In the genomic region with DNA sequence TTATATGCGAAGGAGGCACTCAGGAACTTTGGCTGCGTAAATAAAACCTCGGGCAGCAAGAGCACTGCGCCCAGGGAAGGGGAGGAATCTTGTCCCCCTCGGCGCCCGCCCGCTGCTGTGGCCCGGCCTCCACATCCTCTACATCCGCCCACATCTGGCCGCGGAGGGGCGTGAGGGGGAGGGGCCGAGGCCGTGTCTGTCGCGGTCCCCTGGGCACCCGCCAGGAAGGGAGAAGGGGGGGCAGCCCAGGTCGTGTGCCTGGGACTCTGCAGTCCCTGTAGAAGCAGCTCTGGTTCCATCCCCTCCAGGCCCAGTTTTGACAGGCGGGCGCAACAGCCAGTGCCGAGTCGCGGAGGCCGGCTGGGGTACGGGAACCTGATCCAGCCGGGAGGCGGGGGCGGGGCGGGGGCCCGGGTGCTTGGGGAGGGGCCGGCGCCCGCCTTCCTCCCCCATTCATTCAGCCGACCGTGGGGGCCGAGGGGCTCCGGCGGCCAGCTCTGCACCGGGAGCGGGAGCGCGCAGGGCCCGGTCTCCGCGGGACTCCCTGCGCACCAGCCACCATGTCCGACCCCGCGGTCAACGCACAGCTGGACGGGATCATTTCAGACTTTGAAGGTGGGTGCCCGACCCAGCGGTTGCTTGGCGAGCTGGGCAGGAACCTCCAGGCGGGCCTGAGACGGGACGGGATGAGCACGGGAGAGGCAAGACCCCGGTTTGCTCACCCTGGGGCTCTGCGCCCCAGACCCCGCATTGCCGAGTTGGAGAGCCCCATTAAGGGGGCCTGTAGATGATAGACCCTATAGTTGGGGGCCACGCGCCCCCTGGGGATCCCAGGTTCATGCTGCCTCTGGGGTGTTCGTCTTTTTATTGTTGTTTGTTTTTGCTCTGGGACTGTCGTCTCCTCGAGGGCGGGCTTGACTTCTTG, we compare ENCODE assay signal across 8 mouse cellular contexts.
DNase-seq lines count a peak whose midpoint lies in the region; ATAC-seq and TF ChIP-seq lines count a peak whose summit lies in the region.

No protein-coding gene starts in this region.

- H3K27me3 ChIP-seq in forebrain, embryonic 13.5 days = peaks cover 6% of the 10 kb centered on the region; the same call in 1 of the 2 replicates
- H3K27me3 ChIP-seq in lung, embryonic 15.5 days = no peaks in the 10 kb centered on the region
- H3K27me3 ChIP-seq in thymus, adult 2 months (ENCODE audit: control insufficient read depth, insufficient read depth, low read length) = no peaks in the 10 kb centered on the region

- no peaks in the 10 kb centered on the region for H3K36me3 ChIP-seq in forebrain, embryonic 13.5 days (ENCODE audit: poor library complexity, severe bottlenecking)
- no peaks in the 10 kb centered on the region for H3K36me3 ChIP-seq in lung, embryonic 15.5 days
- no peaks in the 10 kb centered on the region for H3K36me3 ChIP-seq in thymus, adult 2 months (ENCODE audit: control insufficient read depth, insufficient read depth, low read length)

- ATAC-seq in forebrain, embryonic 13.5 days = peak; percentile 69
- peak; percentile 91 for ATAC-seq in lung, embryonic 15.5 days (ENCODE audit: borderline replicate concordance, extremely low read depth, low FRiP score, low TSS enrichment)

- TF ChIP-seq POLR2A in olfactory bulb, adult 2 months (IDR thresholded peaks at IDR 0.05; ENCODE audit: insufficient read depth, low read depth, low read length) = no peak
- 0 out of 2 replicates have a peak, but pooled peaks have one; percentile 6 for TF ChIP-seq POLR2A in thymus, adult 2 months (IDR thresholded peaks at IDR 0.05; ENCODE audit: control insufficient read depth, extremely low read depth, insufficient read depth, low read length, poor library complexity)

- H3K4me3 ChIP-seq in forebrain, embryonic 13.5 days = peak overlapping the region; percentile 64
- peak overlapping the region; percentile 75 for H3K4me3 ChIP-seq in lung, embryonic 15.5 days
- peak overlapping the region; percentile 60 for H3K4me3 ChIP-seq in olfactory bulb, adult 2 months (ENCODE audit: insufficient read depth, low read depth, low read length)
- peak overlapping the region; percentile 99 for H3K4me3 ChIP-seq in thymus, adult 2 months (ENCODE audit: control insufficient read depth, insufficient read depth, low read length)

- intact Hi-C loops in heart, postnatal 14 days (cut with DNase I) = loop anchor here (1.0 to 2.0 kb wide), 2 partner anchors 25 to 92 kb away; no protein-coding TSS in a partner anchor

- H3K9me3 ChIP-seq in forebrain, embryonic 13.5 days (replicated peaks) = no peaks in the 10 kb centered on the region
- no peaks in the 10 kb centered on the region for H3K9me3 ChIP-seq in lung, embryonic 15.5 days

- TF ChIP-seq CTCF in olfactory bulb, adult 2 months (IDR thresholded peaks at IDR 0.05; ENCODE audit: insufficient read depth, low read depth, low read length) = no peak
- 0 out of 2 replicates have a peak, but pooled peaks have one; percentile 44 for TF ChIP-seq CTCF in thymus, adult 2 months (IDR thresholded peaks at IDR 0.05; ENCODE audit: borderline replicate concordance, control insufficient read depth, extremely low read depth, insufficient read depth, low read length, poor library complexity)

- peak overlapping the region; percentile 90 for H3K4me2 ChIP-seq in forebrain, embryonic 13.5 days
- peak overlapping the region; percentile 74 for H3K4me2 ChIP-seq in lung, embryonic 15.5 days

- peaks cover 71% of the 10 kb centered on the region for H3K4me1 ChIP-seq in forebrain, embryonic 13.5 days
- peaks cover 78% of the 10 kb centered on the region for H3K4me1 ChIP-seq in lung, embryonic 15.5 days
- H3K4me1 ChIP-seq in olfactory bulb, adult 2 months (ENCODE audit: control insufficient read depth, insufficient read depth, low read length) = peaks cover 53% of the 10 kb centered on the region
- peaks cover 39% of the 10 kb centered on the region for H3K4me1 ChIP-seq in thymus, adult 2 months (replicated peaks; ENCODE audit: control insufficient read depth, insufficient read depth, low read length)

- H3K9ac ChIP-seq in forebrain, embryonic 13.5 days = peak overlapping the region; percentile 79
- peak overlapping the region; percentile 59 for H3K9ac ChIP-seq in lung, embryonic 15.5 days

- under 1% methylated on average over 41 of the region's 69 CpGs for WGBS in forebrain, embryonic 13.5 days
- WGBS in lung, embryonic 15.5 days = under 1% methylated on average over 68 of the region's 69 CpGs
- 2% methylated on average over 68 of the region's 69 CpGs for WGBS in olfactory bulb, adult 2 months
- under 1% methylated on average over 64 of the region's 69 CpGs for WGBS in thymus, adult 2 months

- peak overlapping the region; percentile 68 for H3K27ac ChIP-seq in forebrain, embryonic 13.5 days
- H3K27ac ChIP-seq in lung, embryonic 15.5 days = peak overlapping the region; percentile 94
- no peak overlapping the region for H3K27ac ChIP-seq in olfactory bulb, adult 2 months (ENCODE audit: insufficient read depth, low read depth, low read length)
- H3K27ac ChIP-seq in thymus, adult 2 months (ENCODE audit: control insufficient read depth, insufficient read depth, low read length) = peak overlapping the region; percentile 41

- peak; percentile 97 for DNase-seq in 3134 (ENCODE audit: extremely low read depth, insufficient read length, low spot score)
- peak; percentile 94 to 96 for DNase-seq in adrenal gland, adult (ENCODE audit: inconsistent age in 2 of 2, low spot score in 1 of 2)
- DNase-seq in heart, postnatal 14 days = peak; percentile 94 to 95
- DNase-seq in kidney, postnatal 36 days = peak; percentile 95 to 96
- peak; percentile 88 for DNase-seq in thymus, adult 2 months
